Mouse (Mus musculus): Measurements from ENCODE around the gene Cand2. TPM values are rescaled to one million over a fixed set of nuclear protein-coding genes. Genes with fewer than 3 reads are reported as not detected.

The Cand2 gene
- polyA plus RNA-seq, 1 experiment from 2014 or later = 62.5 TPM

- 55% methylated on average over 9 of the region's 9 CpGs for WGBS
- no peak for ATAC-seq (ENCODE audit: insufficient number of reproducible peaks, insufficient read depth, low FRiP score, low TSS enrichment)
- peaks cover 29% of the 10 kb centered on the region for H3K36me3 ChIP-seq
- peaks cover 24% of the 10 kb centered on the region for H3K4me1 ChIP-seq
- no peaks in the 10 kb centered on the region for H3K9me3 ChIP-seq
- H3K27me3 ChIP-seq = no peaks in the 10 kb centered on the region
- no peak overlapping the region for H3K27ac ChIP-seq
- peak overlapping the region; percentile 11; the same call in 1 of the 2 replicates for H3K9ac ChIP-seq
- peak overlapping the region; percentile 86 for H3K4me3 ChIP-seq
- peak overlapping the region; percentile 92 for H3K4me2 ChIP-seq (replicated peaks)
These were observed 2.0 kb downstream of the Cand2 start for GRCm38 (mm10) chr6:115776363-115776762.

- H3K9ac ChIP-seq = no peak overlapping the region
- no peak for ATAC-seq (ENCODE audit: insufficient number of reproducible peaks, insufficient read depth, low FRiP score, low TSS enrichment)
- H3K27me3 ChIP-seq = no peaks in the 10 kb centered on the region
- no peaks in the 10 kb centered on the region for H3K9me3 ChIP-seq
- no peaks in the 10 kb centered on the region for H3K4me1 ChIP-seq
- H3K4me2 ChIP-seq (replicated peaks) = no peak overlapping the region
- H3K27ac ChIP-seq = no peak overlapping the region
- H3K36me3 ChIP-seq = peaks cover 93% of the 10 kb centered on the region
- H3K4me3 ChIP-seq = no peak overlapping the region
- 91% methylated on average over 3 of the region's 3 CpGs for WGBS
These were observed 8.4 kb downstream of the Cand2 start for GRCm38 (mm10) chr6:115782781-115783180.

- H3K4me2 ChIP-seq (replicated peaks) = no peak overlapping the region
- no peaks in the 10 kb centered on the region for H3K4me1 ChIP-seq
- no peak overlapping the region for H3K4me3 ChIP-seq
- peaks cover 98% of the 10 kb centered on the region for H3K36me3 ChIP-seq
- no peaks in the 10 kb centered on the region for H3K9me3 ChIP-seq
- no peak overlapping the region for H3K9ac ChIP-seq
- no peaks in the 10 kb centered on the region for H3K27me3 ChIP-seq
- WGBS = 90% methylated on average over 10 of the region's 10 CpGs
- H3K27ac ChIP-seq = no peak overlapping the region
- ATAC-seq (ENCODE audit: insufficient number of reproducible peaks, insufficient read depth, low FRiP score, low TSS enrichment) = no peak
These were observed 16.7 kb downstream of the Cand2 start for GRCm38 (mm10) chr6:115791016-115791415.

GRCm38 (mm10) chr6:115791842-115792686 lies 17.7 kb downstream of the Cand2 start:
- no peaks in the 10 kb centered on the region for H3K4me1 ChIP-seq
- H3K9ac ChIP-seq = no peak overlapping the region
- 89% methylated on average over 34 of the region's 34 CpGs for WGBS
- no peak overlapping the region for H3K27ac ChIP-seq
- H3K4me2 ChIP-seq (replicated peaks) = no peak overlapping the region
- peaks cover 98% of the 10 kb centered on the region for H3K36me3 ChIP-seq
- H3K4me3 ChIP-seq = no peak overlapping the region
- no peaks in the 10 kb centered on the region for H3K27me3 ChIP-seq
- peak; percentile 57; the same call in 1 of the 2 replicates for ATAC-seq (ENCODE audit: insufficient number of reproducible peaks, insufficient read depth, low FRiP score, low TSS enrichment)
- no peaks in the 10 kb centered on the region for H3K9me3 ChIP-seq

DNA sequence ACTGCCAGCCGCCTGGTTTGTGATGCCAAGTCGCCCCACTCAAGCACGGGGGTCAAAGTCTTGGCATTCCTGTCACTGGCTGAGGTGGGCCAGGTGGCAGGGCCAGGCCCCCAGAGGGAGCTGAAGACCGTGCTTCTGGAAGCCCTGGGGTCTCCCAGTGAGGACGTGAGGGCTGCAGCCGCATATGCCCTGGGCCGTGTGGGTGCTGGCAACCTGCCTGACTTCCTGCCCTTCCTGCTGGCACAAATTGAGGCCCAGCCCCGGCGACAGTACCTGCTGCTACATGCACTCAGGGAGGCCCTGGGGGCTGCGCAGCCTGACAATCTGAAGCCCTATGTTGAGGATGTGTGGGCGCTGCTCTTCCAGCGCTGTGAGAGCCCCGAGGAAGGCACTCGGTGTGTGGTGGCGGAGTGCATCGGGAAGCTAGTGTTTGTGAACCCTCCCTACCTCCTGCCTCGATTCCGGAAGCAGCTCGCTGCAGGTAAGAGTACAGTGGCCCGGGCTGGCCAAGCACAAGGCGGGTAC lies 18.4 kb downstream of the Cand2 start:
- no peaks in the 10 kb centered on the region for H3K27me3 ChIP-seq
- 90% methylated on average over 21 of the region's 21 CpGs for WGBS
- H3K36me3 ChIP-seq = peaks cover 98% of the 10 kb centered on the region
- no peak overlapping the region for H3K4me3 ChIP-seq
- no peak for ATAC-seq (ENCODE audit: insufficient number of reproducible peaks, insufficient read depth, low FRiP score, low TSS enrichment)
- H3K9me3 ChIP-seq = no peaks in the 10 kb centered on the region
- H3K4me2 ChIP-seq (replicated peaks) = no peak overlapping the region
- no peak overlapping the region for H3K9ac ChIP-seq
- no peaks in the 10 kb centered on the region for H3K4me1 ChIP-seq
- no peak overlapping the region; the same call in 1 of the 2 replicates for H3K27ac ChIP-seq

GRCm38 (mm10) chr6:115801811-115802210 lies 27.5 kb downstream of the Cand2 start:
- Histone ChIP-seq H3K9me3 (no peaks in the 10 kb centered on the region), H3K4me3 (no peak overlapping the region), H3K27ac (no peak overlapping the region), H3K4me1 (peaks cover 11% of the 10 kb centered on the region), H3K9ac (no peak overlapping the region), H3K27me3 (no peaks in the 10 kb centered on the region), H3K36me3 (peaks cover 92% of the 10 kb centered on the region), H3K4me2 (replicated peaks) (no peak overlapping the region)
- no peak for ATAC-seq (ENCODE audit: insufficient number of reproducible peaks, insufficient read depth, low FRiP score, low TSS enrichment)
- 89% methylated on average over 3 of the region's 3 CpGs for WGBS

DNA sequence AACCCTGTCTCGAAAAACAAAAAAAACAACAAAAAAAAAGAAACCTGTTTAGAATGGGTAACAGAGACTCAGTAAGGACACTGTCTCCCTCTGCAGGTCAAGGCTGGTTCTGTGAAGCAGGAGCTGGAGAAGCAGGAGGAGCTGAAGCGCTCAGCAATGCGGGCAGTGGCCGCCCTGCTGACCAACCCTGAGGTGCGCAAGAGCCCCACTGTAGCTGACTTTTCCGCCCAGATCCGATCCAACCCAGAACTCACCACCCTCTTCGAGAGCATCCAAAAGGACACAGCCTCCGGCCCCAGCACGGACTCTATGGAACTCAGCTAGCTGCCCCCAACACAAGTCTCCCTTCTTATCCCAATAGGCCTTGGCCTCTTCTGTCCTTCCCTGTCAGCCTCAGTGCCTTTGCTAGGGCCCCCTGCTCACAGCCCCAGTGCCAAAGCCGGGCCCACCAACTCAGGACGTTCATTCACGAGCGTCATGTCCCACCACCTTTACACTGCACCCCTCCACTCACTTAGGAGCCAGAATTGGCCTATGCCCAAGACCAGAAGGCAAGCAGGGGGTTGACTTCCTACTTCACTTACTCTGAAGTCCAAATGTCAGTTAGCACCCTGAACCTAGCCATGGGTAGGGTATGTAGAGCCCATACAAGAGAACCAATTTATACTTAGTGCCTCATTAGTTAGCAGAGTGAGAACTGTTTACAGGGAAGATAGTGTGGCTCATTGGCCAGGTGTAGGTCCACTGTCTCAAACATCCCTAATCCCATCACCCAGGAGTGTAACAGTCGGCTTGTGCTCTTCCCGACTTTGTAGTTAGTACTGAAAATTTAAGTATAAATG lies 29.4 kb downstream of the Cand2 start:
- ATAC-seq (ENCODE audit: insufficient number of reproducible peaks, insufficient read depth, low FRiP score, low TSS enrichment) = no peak
- H3K9ac ChIP-seq = no peak overlapping the region
- peaks cover 18% of the 10 kb centered on the region for H3K4me1 ChIP-seq
- H3K27me3 ChIP-seq = no peaks in the 10 kb centered on the region
- peaks cover 82% of the 10 kb centered on the region for H3K36me3 ChIP-seq
- H3K4me2 ChIP-seq (replicated peaks) = no peak overlapping the region
- H3K9me3 ChIP-seq = no peaks in the 10 kb centered on the region
- H3K27ac ChIP-seq = no peak overlapping the region
- 41% methylated on average over 16 of the region's 16 CpGs for WGBS
- H3K4me3 ChIP-seq = no peak overlapping the region

GRCm38 (mm10) chr6:115804432-115805192 lies 30.3 kb downstream of the Cand2 start:
- Histone ChIP-seq H3K9ac (no peak overlapping the region), H3K4me3 (no peak overlapping the region), H3K9me3 (no peaks in the 10 kb centered on the region), H3K4me2 (replicated peaks) (no peak overlapping the region), H3K27me3 (no peaks in the 10 kb centered on the region), H3K36me3 (peaks cover 73% of the 10 kb centered on the region), H3K27ac (no peak overlapping the region), H3K4me1 (peaks cover 18% of the 10 kb centered on the region)
- no peak for ATAC-seq (ENCODE audit: insufficient number of reproducible peaks, insufficient read depth, low FRiP score, low TSS enrichment)
- 67% methylated on average over 10 of the region's 10 CpGs for WGBS

GRCm38 (mm10) chr6:115807464-115808195 lies 33.3 kb downstream of the Cand2 start:
- H3K36me3 ChIP-seq = peaks cover 45% of the 10 kb centered on the region
- no peak for ATAC-seq (ENCODE audit: insufficient number of reproducible peaks, insufficient read depth, low FRiP score, low TSS enrichment)
- peak overlapping the region; percentile 99 for H3K4me3 ChIP-seq
- H3K9me3 ChIP-seq = no peaks in the 10 kb centered on the region
- peak overlapping the region; percentile 93 for H3K4me2 ChIP-seq (replicated peaks)
- H3K27me3 ChIP-seq = no peaks in the 10 kb centered on the region
- H3K4me1 ChIP-seq = peaks cover 18% of the 10 kb centered on the region
- whole genome bisulfite sequencing = 5% methylated on average over 15 of the region's 15 CpGs
- peak overlapping the region; percentile 98 for H3K27ac ChIP-seq
- peak overlapping the region; percentile 99 for H3K9ac ChIP-seq

GRCm38 (mm10) chr6:115808196-115808487 lies 33.8 kb downstream of the Cand2 start:
- no peak for ATAC-seq (ENCODE audit: insufficient number of reproducible peaks, insufficient read depth, low FRiP score, low TSS enrichment)
- under 1% methylated on average over 22 of the region's 22 CpGs for WGBS
- H3K9ac ChIP-seq = peak overlapping the region; percentile 99

More at GRCm38 (mm10) chr6:115808196-115808487, 33.8 kb downstream of the Cand2 start:
- Histone ChIP-seq H3K36me3 (peaks cover 41% of the 10 kb centered on the region), H3K4me3 (peak overlapping the region; percentile 99), H3K27me3 (no peaks in the 10 kb centered on the region), H3K4me1 (peaks cover 18% of the 10 kb centered on the region), H3K27ac (peak overlapping the region; percentile 98), H3K9me3 (no peaks in the 10 kb centered on the region), H3K4me2 (replicated peaks) (peak overlapping the region; percentile 93)
